Mouse (Mus musculus) ES-E14 (cell line): ENCODE data around the gene Rapgef2.

Experiments
- CHD2 ChIP-seq: IDR thresholded peaks from 2 replicates; pipeline ENCODE4 v1.6.1; 2014; ENCODE audit warnings: mild to moderate bottlenecking, low read depth, low read length, inconsistent platforms
- HCFC1 ChIP-seq: IDR thresholded peaks from 2 replicates; pipeline ENCODE4 v1.6.1; 2012; ENCODE audit warnings: low read length, inconsistent platforms, borderline replicate concordance; ENCODE audit not compliant: insufficient read depth
- MAFK ChIP-seq: IDR thresholded peaks from 2 replicates; pipeline ENCODE4 v1.6.1; 2014; ENCODE audit warnings: mild to moderate bottlenecking, low read depth, low read length, inconsistent platforms; ENCODE audit not compliant: insufficient read depth
- ZC3H11A ChIP-seq: IDR thresholded peaks from 2 replicates; pipeline ENCODE4 v1.6.1; 2012; ENCODE audit warnings: low read depth, mild to moderate bottlenecking, inconsistent platforms, low read length, borderline replicate concordance
- ZNF384 ChIP-seq: IDR thresholded peaks from 2 replicates; pipeline ENCODE4 v1.6.1; 2012; ENCODE audit warnings: low read depth, low read length, inconsistent platforms

DNA sequence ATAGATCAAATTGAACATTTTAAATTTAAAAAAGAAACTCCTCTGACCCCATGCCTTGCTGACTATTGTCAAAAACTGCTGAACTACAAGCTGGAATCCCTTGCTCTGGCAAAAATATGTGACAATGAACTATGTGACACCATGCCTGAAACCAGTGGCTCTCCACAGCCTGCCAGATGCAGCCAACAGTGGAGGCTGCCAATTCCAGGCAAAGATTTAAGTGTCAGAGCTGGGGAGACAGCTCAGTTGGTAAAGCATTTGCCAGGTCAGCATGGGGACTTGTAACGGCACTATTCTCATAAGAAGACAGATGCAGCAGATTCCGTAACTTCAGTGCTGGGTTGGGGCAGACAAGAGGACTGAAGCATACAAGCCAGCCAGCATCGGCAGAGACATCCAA is 95.9 kb downstream of the Rapgef2 start:
- TF ChIP-seq ZNF384 (no peak), MAFK (no peak), CHD2 (no peak), HCFC1 (no peak), ZC3H11A (no peak)
